Mouse (Mus musculus): Measurements from ENCODE around the gene Sorbs1.

Gene Sorbs1

DNA sequence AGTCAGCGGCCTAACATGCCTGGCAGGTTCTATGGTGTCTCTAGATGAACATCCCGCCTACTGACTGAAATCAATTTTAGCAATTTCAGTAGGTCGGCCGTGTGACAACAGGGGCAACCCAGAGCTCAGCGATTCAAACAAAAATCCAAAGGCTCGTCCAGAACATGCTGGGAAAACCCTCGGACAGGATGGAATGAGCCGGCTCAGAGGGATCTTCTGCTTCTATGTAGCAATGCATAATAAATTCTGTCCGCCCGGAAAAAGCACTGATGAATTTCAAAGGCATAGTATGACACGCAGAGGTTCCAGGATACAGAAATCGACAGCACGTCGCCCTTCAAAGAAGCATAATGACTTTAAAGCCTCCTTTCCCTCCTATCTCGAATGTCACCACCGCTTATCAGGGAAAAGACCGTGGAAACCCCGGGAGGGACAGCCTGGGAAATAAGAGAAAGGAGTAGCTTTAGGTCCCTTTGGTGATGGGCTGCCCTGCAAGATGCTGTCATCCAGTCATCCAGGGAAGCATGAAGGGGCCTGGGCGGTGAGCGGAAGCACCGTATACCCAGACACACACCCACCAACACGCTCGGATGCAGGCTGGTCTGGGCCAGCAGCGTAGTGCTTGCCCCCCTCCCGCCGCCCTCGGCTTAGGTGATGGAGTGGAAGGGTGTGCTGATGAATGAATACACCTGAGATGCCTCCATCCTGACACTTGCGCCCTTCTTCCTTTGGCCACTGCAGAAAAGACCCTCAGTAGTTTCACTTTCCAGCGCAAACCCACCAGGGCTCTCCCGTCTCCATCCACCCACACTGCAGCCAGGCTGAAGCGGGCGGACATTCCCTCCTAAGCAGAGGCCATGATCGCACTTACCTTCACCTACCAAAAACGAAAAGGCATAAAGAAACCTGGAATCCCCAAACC, 818 bp downstream of the Sorbs1 start:
- DNase-seq: peak; percentile 42

- no peak for DNase-seq
Observed at GRCm38 (mm10) chr19:40511679-40512309, 1.8 kb downstream of the Sorbs1 start.

- DNase-seq: no peak
Observed at GRCm38 (mm10) chr19:40511100-40511439, 2.5 kb downstream of the Sorbs1 start.

GRCm38 (mm10) chr19:40510387-40511099, 3.0 kb downstream of the Sorbs1 start:
- no peak for DNase-seq

- no peak for DNase-seq
Observed at GRCm38 (mm10) chr19:40509274-40509673, 4.3 kb downstream of the Sorbs1 start.

GRCm38 (mm10) chr19:40508851-40509250, 4.7 kb downstream of the Sorbs1 start:
- DNase-seq: no peak

DNA sequence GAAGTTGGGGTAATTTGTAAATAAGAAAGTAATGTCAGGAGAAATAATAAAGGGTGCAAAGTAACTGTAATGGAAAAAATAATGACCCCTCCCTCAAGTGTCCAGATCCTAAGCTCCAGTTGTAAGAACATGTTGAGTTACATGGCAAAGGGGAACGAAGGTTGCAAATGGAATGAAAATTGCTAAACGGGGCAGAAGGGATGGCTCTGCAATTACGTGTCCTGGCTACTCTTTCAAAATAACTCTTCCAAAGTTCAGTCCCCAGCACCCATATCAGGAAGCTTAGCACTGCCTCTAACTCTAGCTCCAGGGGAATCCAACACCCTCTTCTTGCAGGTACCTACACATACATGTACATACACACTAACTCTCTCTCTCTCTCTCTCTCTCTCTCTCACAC, 6.6 kb downstream of the Sorbs1 start:
- no peak for DNase-seq

DNA sequence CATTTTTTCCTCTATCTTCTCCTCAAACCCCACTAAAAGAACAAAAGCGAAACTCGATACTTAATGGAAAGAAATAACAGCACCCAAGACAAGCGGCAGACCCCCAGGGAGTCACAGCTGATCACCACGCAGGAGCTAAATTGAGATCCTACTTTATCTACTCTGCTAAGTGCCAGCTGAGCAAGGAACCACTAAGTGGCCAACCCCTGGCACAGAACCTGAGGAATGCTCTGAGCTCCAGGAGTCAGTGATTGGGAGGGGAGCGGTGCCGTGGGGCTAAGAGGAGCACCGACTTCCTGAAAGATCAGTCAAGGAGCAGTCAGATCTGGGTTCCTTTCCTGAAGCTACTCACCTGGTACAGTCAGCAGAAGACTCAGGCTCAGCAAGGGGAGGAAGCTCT, 9.2 kb downstream of the Sorbs1 start:
- DNase-seq: no peak

DNA sequence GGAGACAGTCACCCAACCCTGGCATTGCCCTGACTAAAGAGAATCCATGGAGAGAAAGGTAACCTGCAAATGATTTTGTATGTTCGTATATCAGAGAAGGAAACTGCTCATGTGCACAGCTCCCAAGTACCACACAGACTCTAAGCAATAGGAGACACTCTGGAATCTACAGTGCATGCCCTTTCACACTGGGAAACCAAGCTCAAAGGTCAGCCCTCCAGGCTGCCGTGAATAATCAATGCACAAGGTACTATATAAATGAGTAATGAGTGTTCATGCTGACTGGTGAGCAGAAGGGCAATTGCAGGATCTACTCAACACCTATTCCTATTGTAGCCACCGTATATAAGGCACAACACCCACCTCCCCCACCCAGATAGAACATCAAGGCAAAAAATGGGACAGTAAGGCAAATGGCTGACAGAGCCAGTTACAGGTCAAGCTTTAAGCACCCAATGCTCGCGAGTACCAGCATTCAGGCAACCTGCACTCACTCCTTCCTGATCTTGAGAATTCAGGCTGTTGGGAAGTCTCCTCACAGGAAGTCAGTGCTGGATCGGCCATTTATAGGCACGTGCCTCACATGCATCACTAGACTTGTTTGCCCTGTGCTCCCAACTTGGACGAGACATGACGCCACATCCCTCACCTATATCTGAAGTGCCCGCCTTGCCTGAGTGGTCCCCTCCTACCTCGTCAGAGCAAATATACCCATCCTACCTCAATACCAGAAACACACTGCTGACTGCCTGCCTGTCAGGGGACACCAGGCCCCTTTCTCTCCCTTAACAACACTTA, 13.4 kb downstream of the Sorbs1 start:
- no peak for DNase-seq

GRCm38 (mm10) chr19:40499141-40499540, 14.4 kb downstream of the Sorbs1 start:
- no peak for DNase-seq

DNA sequence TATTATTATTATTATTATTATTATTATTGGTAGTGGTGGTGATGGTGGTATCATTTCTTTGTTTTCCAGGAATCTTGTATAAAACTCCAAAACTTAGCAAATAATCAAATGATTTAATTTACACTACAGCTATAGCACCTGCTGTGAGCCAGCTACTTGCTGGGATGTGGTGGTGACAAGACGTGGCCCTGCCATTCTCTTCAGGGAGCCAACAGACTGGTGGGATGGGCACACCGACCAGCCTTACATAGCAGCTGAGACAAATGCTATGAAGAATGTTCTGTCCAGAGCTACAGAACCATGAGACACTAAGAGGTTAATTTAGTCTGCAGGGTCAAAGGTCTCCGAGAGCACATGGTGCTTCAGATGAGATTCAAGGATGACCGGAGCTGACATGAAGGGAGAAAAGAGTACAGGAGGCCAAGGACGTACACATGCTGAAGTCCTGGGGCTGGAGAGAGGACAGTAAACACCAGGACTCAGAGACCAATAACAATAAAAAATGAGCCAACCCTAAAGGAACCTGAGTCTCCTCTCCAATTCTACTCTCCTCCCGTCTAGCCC, 15.3 kb downstream of the Sorbs1 start:
- DNase-seq: no peak

DNA sequence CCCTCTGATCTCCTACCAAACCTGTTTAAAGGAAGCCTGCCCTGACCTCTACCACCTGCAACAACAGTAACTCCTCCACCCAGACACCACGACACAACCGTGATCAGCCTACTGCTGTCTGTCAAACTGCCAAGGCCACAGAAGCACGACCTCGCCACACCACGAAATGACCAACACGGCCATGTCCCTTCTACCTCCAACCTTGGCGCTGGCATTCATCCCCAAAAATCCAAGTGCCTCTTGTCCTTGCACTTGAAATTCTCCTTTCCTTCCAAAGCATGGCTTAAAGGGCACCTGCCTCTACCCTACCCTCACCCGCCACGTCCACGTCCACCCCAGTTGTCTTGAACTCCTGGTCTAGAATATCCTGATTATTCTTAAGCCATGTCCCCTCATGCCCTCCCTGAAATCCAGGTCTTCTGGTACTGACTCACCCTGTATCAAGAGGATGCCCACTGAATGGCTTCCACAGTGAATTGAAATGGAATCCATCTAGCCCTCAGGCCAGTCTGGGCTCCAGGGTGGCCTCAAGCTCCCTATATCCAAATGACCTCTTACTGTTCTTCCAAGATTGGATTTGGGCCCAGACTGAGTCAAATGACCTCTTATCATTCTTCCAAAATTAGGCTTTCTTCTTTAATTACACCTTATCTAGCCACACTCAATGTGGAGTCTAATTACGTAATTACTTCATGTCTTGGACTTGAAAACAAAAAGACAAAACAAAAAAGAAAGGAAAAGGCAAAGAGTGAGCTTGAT, 16.9 kb downstream of the Sorbs1 start:
- DNase-seq: no peak

DNA sequence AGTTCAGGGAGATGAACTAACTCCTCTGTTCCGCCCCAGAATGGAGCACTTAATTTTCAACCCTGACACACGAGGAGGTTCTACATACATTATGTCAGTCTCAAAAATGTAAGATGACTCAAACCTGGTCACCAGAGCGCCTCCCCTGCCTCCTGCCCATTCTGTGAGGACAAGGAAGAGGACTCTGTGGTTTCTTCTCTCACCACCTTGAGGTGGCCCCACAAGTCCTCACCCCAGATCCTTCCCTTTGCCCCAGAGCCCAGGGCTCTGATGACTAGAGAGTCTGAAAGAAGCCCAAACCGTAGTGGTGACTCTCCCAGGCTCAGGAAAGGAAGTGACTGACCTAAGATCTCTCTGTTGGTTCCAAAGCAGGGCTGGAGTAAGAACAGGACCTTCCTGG, 17.5 kb downstream of the Sorbs1 start:
- DNase-seq: no peak

GRCm38 (mm10) chr19:40492902-40493301, 20.7 kb downstream of the Sorbs1 start:
- DNase-seq: no peak

- no peak for DNase-seq
Observed at GRCm38 (mm10) chr19:40491442-40491841, 22.1 kb downstream of the Sorbs1 start.

DNA sequence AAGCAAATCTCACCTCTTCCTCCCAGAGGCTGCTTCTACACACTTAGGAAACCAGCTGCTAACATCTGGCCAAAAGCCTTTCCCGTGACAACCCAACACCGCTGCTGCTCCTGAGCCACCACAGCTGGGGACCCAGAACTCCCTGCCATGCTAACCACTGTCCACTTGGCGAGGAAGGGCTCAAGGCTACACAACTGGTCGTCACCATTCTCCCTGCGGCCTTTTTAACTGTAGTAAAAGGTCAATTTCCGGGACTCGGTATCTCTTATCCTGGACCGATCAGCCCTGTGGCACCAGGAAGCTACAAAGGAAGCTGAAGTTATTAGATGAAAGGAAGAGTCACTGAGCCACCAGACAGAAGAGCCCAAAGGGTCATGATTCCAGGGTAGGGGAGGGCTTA, 22.8 kb downstream of the Sorbs1 start:
- no peak for DNase-seq

DNA sequence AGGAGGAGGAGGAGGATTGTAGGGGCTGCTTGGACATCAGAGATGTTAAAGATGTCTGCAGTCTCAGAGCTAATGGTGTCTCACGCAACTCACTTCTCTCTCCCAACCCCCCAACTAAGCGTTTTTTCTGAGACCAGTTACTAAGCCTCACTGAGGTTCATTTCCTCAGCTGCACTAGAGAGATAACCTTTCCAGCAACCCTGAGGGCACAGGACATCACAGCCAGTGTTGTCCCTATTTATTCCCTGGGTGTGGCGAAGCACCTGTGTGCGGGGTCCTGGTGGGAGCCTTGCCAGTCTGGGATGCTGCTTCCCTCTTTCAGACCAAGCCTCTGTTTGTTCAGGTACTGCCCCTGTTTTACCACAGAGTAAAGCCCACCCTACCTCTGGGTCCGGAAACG, 23.9 kb downstream of the Sorbs1 start:
- DNase-seq: no peak

GRCm38 (mm10) chr19:40488853-40489454, 24.6 kb downstream of the Sorbs1 start:
- DNase-seq: no peak

GRCm38 (mm10) chr19:40487561-40487960, 26.0 kb downstream of the Sorbs1 start:
- peak; percentile 38 for DNase-seq

DNA sequence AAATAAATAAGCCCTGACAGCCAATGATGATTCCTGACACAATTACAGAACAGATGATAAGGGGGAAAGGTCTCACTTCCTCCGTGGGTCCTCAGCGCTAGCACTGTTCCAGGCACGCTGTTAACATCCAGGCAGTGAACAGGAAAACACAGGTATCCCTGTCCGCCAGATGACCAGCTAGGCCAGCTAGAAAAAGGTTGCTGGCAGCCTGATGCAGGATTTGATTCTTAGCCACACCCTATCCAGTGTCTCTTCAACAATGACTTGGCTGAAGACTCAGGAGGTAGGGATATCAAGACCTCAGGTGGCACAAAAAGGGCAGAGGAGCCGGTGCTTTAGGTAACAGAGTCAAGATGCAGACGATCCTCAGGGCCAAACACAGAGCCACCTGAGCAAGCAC, 32.5 kb downstream of the Sorbs1 start:
- no peak for DNase-seq

- no peak for DNase-seq
Observed at GRCm38 (mm10) chr19:40478161-40478575, 35.4 kb downstream of the Sorbs1 start.

Data from right cerebral cortex, postnatal 14 days (tissue).